Mouse (Mus musculus) C2C12 (cell line): ENCODE results near the gene Arhgap24.

ENCODE experiments used
- CEBPB ChIP-seq: IDR thresholded peaks from one replicate; pipeline ENCODE4 v1.6.1; 2011; ENCODE audit warnings: low read depth, mild to moderate bottlenecking, control low read depth, moderate library complexity
- CTCF ChIP-seq: IDR thresholded peaks from one replicate; pipeline ENCODE4 v1.5.1; 2011; ENCODE audit not compliant: control insufficient read depth, insufficient read depth, insufficient read length

DNA sequence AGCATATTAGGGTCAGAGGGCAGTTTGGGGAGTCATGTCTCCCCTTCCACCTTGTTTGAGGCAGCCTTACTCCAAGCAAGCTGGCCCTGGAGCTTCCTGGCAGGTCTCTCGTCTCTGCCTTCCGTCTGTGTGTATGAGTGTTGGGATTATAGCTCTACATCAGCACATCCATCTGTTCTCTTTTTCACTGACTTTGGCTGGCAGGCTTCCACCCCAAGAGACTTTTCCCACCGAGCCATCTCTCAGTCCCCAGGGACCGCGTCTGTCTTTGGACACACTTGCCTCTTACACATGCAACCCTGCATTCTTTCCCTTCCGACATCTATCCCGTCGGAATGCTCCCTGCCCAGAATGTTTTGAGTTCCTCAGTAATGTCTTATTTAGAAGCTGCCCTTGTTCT, 267.8 kb downstream of the Arhgap24 start:
- TF ChIP-seq CTCF (no peak), CEBPB (no peak)
